Mouse (Mus musculus) adrenal gland, postnatal 25 days (tissue): ENCODE data around the gene Sirt7. TPM values are rescaled to one million over a fixed set of nuclear protein-coding genes. Genes with fewer than 3 reads are reported as not detected.
"Not testable (repeated sequence)": the region's sequence is repeated elsewhere in the genome, so short reads cannot be mapped to it uniquely, and the experiment has no call there.

Experiments used
- DNase-seq: peaks from one replicate; pipeline ENCODE4 v3.0.0; 2021; ENCODE audit warnings: mixed read lengths
- total RNA-seq: library from RNA; stranded (reverse); gene quantifications from 2 replicates; pipeline ENCODE4 v1.2.3, GENCODE M21; 2021

Gene Sirt7
- total RNA-seq, 1 experiment from 2014 or later: 103 TPM

- peak; percentile 95 for DNase-seq
These were observed 7.4 kb downstream of the Sirt7 start, which contains the start of gene Pcyt2 for GRCm38 (mm10) chr11:120617519-120618112. Pcyt2 (minus strand) TSS chr11:120617936.

- no peak for DNase-seq
These were observed 8.3 kb downstream of the Sirt7 start for GRCm38 (mm10) chr11:120616617-120617294.

- no peak for DNase-seq
These were observed 9.3 kb downstream of the Sirt7 start for GRCm38 (mm10) chr11:120615606-120616203.

- no peak for DNase-seq
These were observed 9.9 kb downstream of the Sirt7 start for GRCm38 (mm10) chr11:120615167-120615566.

GRCm38 (mm10) chr11:120613976-120614375 lies 11.1 kb downstream of the Sirt7 start:
- DNase-seq: no peak

- DNase-seq: no peak
These were observed 11.5 kb downstream of the Sirt7 start for GRCm38 (mm10) chr11:120613481-120613972.

GRCm38 (mm10) chr11:120612763-120613162 lies 12.3 kb downstream of the Sirt7 start:
- peak; percentile 77 for DNase-seq

- no peak for DNase-seq
These were observed 14.5 kb downstream of the Sirt7 start for GRCm38 (mm10) chr11:120610477-120611046.

GRCm38 (mm10) chr11:120609250-120609649 lies 15.8 kb downstream of the Sirt7 start:
- peak; percentile 61 for DNase-seq

- no peak for DNase-seq
These were observed 16.6 kb downstream of the Sirt7 start, which contains the start of gene Npb for GRCm38 (mm10) chr11:120608241-120609034. Npb (plus strand) TSS chr11:120608477.

GRCm38 (mm10) chr11:120606764-120607163 lies 18.3 kb downstream of the Sirt7 start:
- DNase-seq: no peak

- DNase-seq: no peak
These were observed 19.4 kb downstream of the Sirt7 start for GRCm38 (mm10) chr11:120605667-120606066.

- DNase-seq: no peak
These were observed 21.5 kb downstream of the Sirt7 start for GRCm38 (mm10) chr11:120603545-120603944.

GRCm38 (mm10) chr11:120600716-120601115 lies 24.3 kb downstream of the Sirt7 start:
- no peak for DNase-seq

GRCm38 (mm10) chr11:120598990-120599549 lies 26.0 kb downstream of the Sirt7 start:
- no peak for DNase-seq

GRCm38 (mm10) chr11:120598283-120598989 lies 26.6 kb downstream of the Sirt7 start, which contains the start of the genes Alyref and Anapc11:
Alyref (minus strand) TSS chr11:120598365.
Anapc11 (plus strand) TSS chr11:120598421.
- peak; percentile 96 for DNase-seq

GRCm38 (mm10) chr11:120597240-120598235 lies 27.5 kb downstream of the Sirt7 start:
- peak; percentile 31 for DNase-seq

GRCm38 (mm10) chr11:120588531-120588930 lies 36.5 kb downstream of the Sirt7 start:
- DNase-seq: no peak

- no peak for DNase-seq
These were observed 41.1 kb downstream of the Sirt7 start for GRCm38 (mm10) chr11:120583937-120584336.

- DNase-seq: not testable (repeated sequence)
These were observed 42.1 kb downstream of the Sirt7 start for GRCm38 (mm10) chr11:120582982-120583293.
